Mouse (Mus musculus) embryonic facial prominence, embryonic 11.5 days (tissue): ENCODE results near the gene Bpnt1. TPM values are rescaled to one million over a fixed set of nuclear protein-coding genes. Genes with fewer than 3 reads are reported as not detected.

Experiments
- ATAC-seq: fragments of 200-750 bp; cut with Nextera tagmentation; replicated peaks from 2 replicates; pipeline ENCODE4 v1.8.0; 2017; ENCODE audit warnings: low read depth; ENCODE audit not compliant: insufficient number of reproducible peaks, low FRiP score, low TSS enrichment
- DNase-seq: peaks from one replicate; pipeline ENCODE4 v3.0.0-alpha.2; 2015; ENCODE audit warnings: low spot score
- H3K27ac ChIP-seq: fragments of 300-500 bp; sonication (generic); replicated peaks from 2 replicates; pipeline ENCODE4 v1.5.1; 2014; ENCODE audit warnings: mild to moderate bottlenecking, low read depth, low read length, control low read depth
- H3K27me3 ChIP-seq: fragments of 300-500 bp; sonication (generic); 2 replicates; pipeline ENCODE4 v1.6.1; 2014; ENCODE audit warnings: mild to moderate bottlenecking, low read length, moderate library complexity, mixed read lengths; ENCODE audit not compliant: control insufficient read depth, insufficient read depth
- H3K36me3 ChIP-seq: fragments of 300-500 bp; sonication (generic); replicated peaks from 2 replicates; pipeline ENCODE4 v1.6.1; 2014; ENCODE audit warnings: low read depth, mild to moderate bottlenecking, low read length, moderate library complexity, mixed read lengths; ENCODE audit not compliant: control insufficient read depth, insufficient read depth
- H3K4me1 ChIP-seq: fragments of 300-500 bp; sonication (generic); 2 replicates; pipeline ENCODE4 v1.6.1; 2014; ENCODE audit warnings: low read length, mixed read lengths; ENCODE audit not compliant: control insufficient read depth, insufficient read depth
- H3K4me2 ChIP-seq: fragments of 300-500 bp; sonication (generic); 2 replicates; pipeline ENCODE4 v1.6.1; 2014; ENCODE audit warnings: low read depth, mild to moderate bottlenecking, control low read depth, low read length, moderate library complexity
- H3K4me3 ChIP-seq: fragments of 300-500 bp; sonication (generic); 2 replicates; pipeline ENCODE4 v1.5.1; 2014; ENCODE audit warnings: low read depth, low read length, control low read depth
- H3K9ac ChIP-seq: fragments of 300-500 bp; sonication (generic); replicated peaks from 2 replicates; pipeline ENCODE4 v1.6.1; 2014; ENCODE audit warnings: mild to moderate bottlenecking, control low read depth, low read length
- H3K9me3 ChIP-seq: fragments of 300-500 bp; sonication (generic); replicated peaks from 2 replicates; pipeline ENCODE4 v1.6.1; 2016; ENCODE audit warnings: mild to moderate bottlenecking, low read length, inconsistent platforms, mixed read lengths; ENCODE audit not compliant: control insufficient read depth
- WGBS: fragments of 180-500 bp; shearing (Covaris S2); extraction: QIAGEN DNeasy Blood & Tissue Kit; methylation state at CpG from one replicate; pipeline ENCODE4 v1.1.7; 2014; 5-methylcytosine and 5-hydroxymethylcytosine counted together
- polyA plus RNA-seq: library from polyadenylated mRNA; unstranded; fragments of >200 nt; fragmentation: Nextera tagmentation; extraction: Ambion mirVana; gene quantifications from 2 replicates; pipeline ENCODE4 v1.2.1, GENCODE M21; 2014

The Bpnt1 gene
- polyA plus RNA-seq, 1 experiment from 2014 or later = 16.5 TPM

DNA sequence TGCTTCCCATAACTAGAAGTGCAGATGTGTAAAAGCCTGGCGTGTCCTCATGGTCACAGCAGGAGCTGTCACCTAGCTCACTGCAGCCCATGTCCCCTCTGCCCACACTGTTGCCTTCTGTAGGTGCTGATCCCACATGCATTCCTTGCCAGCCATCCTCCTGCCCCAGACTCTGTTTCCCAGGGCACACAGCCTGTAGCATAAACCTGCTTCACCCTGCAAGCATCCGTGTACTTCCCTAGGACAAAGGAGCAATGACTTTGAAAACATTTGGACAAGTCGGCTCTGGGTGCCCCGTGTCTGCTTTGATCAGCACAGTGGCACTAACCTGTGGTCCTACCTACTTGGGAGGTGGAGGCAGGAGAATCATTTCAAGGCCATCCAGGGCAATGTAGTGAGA lies 18.7 kb downstream of the Bpnt1 start:
- Histone ChIP-seq H3K4me3 (no peak overlapping the region), H3K36me3 (peaks cover 2% of the 10 kb centered on the region), H3K27me3 (no peaks in the 10 kb centered on the region), H3K4me1 (no peaks in the 10 kb centered on the region), H3K9ac (no peak overlapping the region), H3K27ac (no peak overlapping the region), H3K9me3 (no peaks in the 10 kb centered on the region), H3K4me2 (no peak overlapping the region)
- ATAC-seq (no peak), DNase-seq (no peak)
- WGBS = 94% methylated on average over 4 of the region's 4 CpGs

- no peaks in the 10 kb centered on the region for H3K4me1 ChIP-seq
- no peaks in the 10 kb centered on the region; the same call in none of the 2 replicates for H3K36me3 ChIP-seq
- H3K9ac ChIP-seq = no peak overlapping the region
- H3K27ac ChIP-seq = no peak overlapping the region
- no peak overlapping the region for H3K4me3 ChIP-seq
- no peak overlapping the region for H3K4me2 ChIP-seq
- H3K27me3 ChIP-seq = no peaks in the 10 kb centered on the region
- ATAC-seq (no peak), DNase-seq (no peak)
- WGBS = 92% methylated on average over 12 of the region's 12 CpGs
- no peaks in the 10 kb centered on the region for H3K9me3 ChIP-seq
These were observed 20.2 kb downstream of the Bpnt1 start for GRCm38 (mm10) chr1:185352151-185352550.

- Histone ChIP-seq H3K4me3 (no peak overlapping the region), H3K4me2 (no peak overlapping the region), H3K4me1 (no peaks in the 10 kb centered on the region), H3K9ac (no peak overlapping the region), H3K36me3 (peaks cover 3% of the 10 kb centered on the region), H3K27ac (no peak overlapping the region), H3K27me3 (no peaks in the 10 kb centered on the region), H3K9me3 (no peaks in the 10 kb centered on the region)
- ATAC-seq (no peak), DNase-seq (no peak)
- 92% methylated on average over 8 of the region's 8 CpGs for WGBS
These were observed 21.4 kb downstream of the Bpnt1 start for GRCm38 (mm10) chr1:185353351-185353750.

DNA sequence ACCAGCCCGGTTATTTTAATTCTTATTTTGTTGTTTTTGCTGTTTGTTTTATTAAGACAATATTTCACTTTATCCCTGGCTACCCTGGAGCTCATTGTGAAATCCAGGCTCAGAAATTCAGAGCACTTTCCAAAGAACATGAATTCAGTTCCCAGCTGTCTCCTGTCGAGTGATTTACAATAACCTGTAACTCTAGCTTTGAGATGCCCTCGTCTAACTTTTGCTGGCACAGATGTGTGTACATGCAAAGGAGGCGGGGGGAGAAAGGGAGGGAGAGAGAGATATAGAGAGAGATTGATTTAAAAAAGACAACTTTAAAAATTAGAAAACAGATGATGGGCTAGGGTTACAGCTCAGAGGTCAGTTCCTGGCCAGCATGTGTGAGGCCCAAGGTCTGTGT lies 22.8 kb downstream of the Bpnt1 start:
- no peaks in the 10 kb centered on the region for H3K4me1 ChIP-seq
- no peak for ATAC-seq
- H3K27me3 ChIP-seq = no peaks in the 10 kb centered on the region
- no peak overlapping the region for H3K27ac ChIP-seq
- H3K9me3 ChIP-seq = no peaks in the 10 kb centered on the region
- H3K4me2 ChIP-seq = no peak overlapping the region
- no peak overlapping the region for H3K9ac ChIP-seq
- H3K4me3 ChIP-seq = no peak overlapping the region
- no peak for DNase-seq
- 85% methylated on average over 4 of the region's 4 CpGs for WGBS
- H3K36me3 ChIP-seq = peaks cover 3% of the 10 kb centered on the region

GRCm38 (mm10) chr1:185356246-185356645 lies 24.3 kb downstream of the Bpnt1 start:
- Histone ChIP-seq H3K36me3 (peaks cover 3% of the 10 kb centered on the region; the same call in 1 of the 2 replicates), H3K27ac (no peak overlapping the region), H3K9ac (no peak overlapping the region), H3K27me3 (no peaks in the 10 kb centered on the region), H3K4me3 (no peak overlapping the region), H3K4me1 (no peaks in the 10 kb centered on the region), H3K9me3 (no peaks in the 10 kb centered on the region), H3K4me2 (no peak overlapping the region)
- ATAC-seq (no peak), DNase-seq (no peak)
- WGBS = 94% methylated on average over 8 of the region's 8 CpGs

- Histone ChIP-seq H3K9ac (no peak overlapping the region), H3K36me3 (peaks cover 3% of the 10 kb centered on the region; the same call in 1 of the 2 replicates), H3K4me2 (no peak overlapping the region), H3K4me1 (no peaks in the 10 kb centered on the region), H3K4me3 (no peak overlapping the region), H3K27ac (no peak overlapping the region), H3K9me3 (no peaks in the 10 kb centered on the region), H3K27me3 (no peaks in the 10 kb centered on the region)
- 83% methylated on average over 4 of the region's 4 CpGs for WGBS
- DNase-seq (no peak), ATAC-seq (no peak)
These were observed 26.3 kb downstream of the Bpnt1 start for GRCm38 (mm10) chr1:185358211-185358610.

GRCm38 (mm10) chr1:185362677-185363520 lies 30.9 kb downstream of the Bpnt1 start, which contains the start of gene Eprs:
Eprs (plus strand) TSS chr1:185363044.
- Histone ChIP-seq H3K4me3 (peak within 1 kb of the TSS; percentile 93), H3K4me1 (no peaks in the 10 kb centered on the region), H3K4me2 (peak within 1 kb of the TSS; percentile 73), H3K27me3 (no peaks in the 10 kb centered on the region), H3K36me3 (0 out of 2 replicates have a peak, but pooled peaks cover under 1% of the 10 kb centered on the region), H3K27ac (peak within 1 kb of the TSS; percentile 75), H3K9ac (peak within 1 kb of the TSS; percentile 87), H3K9me3 (no peaks in the 10 kb centered on the region)
- DNase-seq (peak; percentile 99), ATAC-seq (peak; percentile 94)
- WGBS = under 1% methylated on average over 87 of the region's 92 CpGs

GRCm38 (mm10) chr1:185363526-185364182 lies 31.7 kb downstream of the Bpnt1 start:
- Histone ChIP-seq H3K4me1 (no peaks in the 10 kb centered on the region), H3K9me3 (no peaks in the 10 kb centered on the region), H3K9ac (peak overlapping the region; percentile 87), H3K27me3 (no peaks in the 10 kb centered on the region), H3K4me3 (peak overlapping the region; percentile 93), H3K27ac (peak overlapping the region; percentile 75), H3K4me2 (peak overlapping the region; percentile 44), H3K36me3 (no peaks in the 10 kb centered on the region)
- DNase-seq (peak; percentile 77), ATAC-seq (peak; percentile 66)
- WGBS = 5% methylated on average over 22 of the region's 22 CpGs
